Mouse (Mus musculus) embryonic stem cell, embryonic (primary cell): ENCODE data around the gene Ralgapa1.

ENCODE experiments used
- CTCF ChIA-PET, 4 experiments: fragments of 300-600 bp in 2 of 4; fragments of 350-600 bp in 2 of 4; sonication (Branson Sonifier 250); formaldehyde crosslinking; loops; one replicate each; lab custom pipeline; 2022; ENCODE audit warnings: inconsistent platforms in 2 of 4; lab: Charles Lee
- POLR2A ChIA-PET, 4 experiments: fragments of 300-600 bp in 2 of 4; fragments of 350-600 bp in 2 of 4; sonication (Branson Sonifier 250); formaldehyde crosslinking; loops; one replicate each; lab custom pipeline; 2022; ENCODE audit warnings: antibody characterized with exemption in 4 of 4, inconsistent platforms in 1 of 4; lab: Charles Lee

Ralgapa1 gene

GRCm38 (mm10) chr12:55648011-55648525, 172.9 kb downstream of the Ralgapa1 start:
- CTCF ChIA-PET: no interaction called here
- POLR2A ChIA-PET: interaction anchor here in 1 of 4 experiments (1.4 to 1.5 kb wide), 2 partner anchors 17 to 48 kb away, joined by 3 to 6 read pairs; no protein-coding TSS in a partner anchor

GRCm38 (mm10) chr12:55626711-55627110, 194.3 kb downstream of the Ralgapa1 start:
- ChIA-PET POLR2A (interaction anchor here (0.5 to 2.0 kb wide), 12 partner anchors 13 to 1391 kb away, joined by 3 to 10 read pairs (median 4); partner anchors contain the start of genes Brms1l (in 2 of the 4), Insm2 (in 2 of the 4) and Ralgapa1 (in 1 of the 4)), CTCF (interaction anchor here in 3 of 4 experiments (0.5 to 2.3 kb wide), 18 partner anchors 28 to 313 kb away, joined by 3 to 11 read pairs (median 4); partner anchors contain the start of genes Aldoart2 (in 1 of the 3) and Brms1l (in 1 of the 3))

GRCm38 (mm10) chr12:55623254-55623653, 197.7 kb downstream of the Ralgapa1 start:
- POLR2A ChIA-PET: no interaction called here
- CTCF ChIA-PET: interaction anchor here in 1 of 4 experiments (1.1 kb wide), 1 partner anchor 105 kb away, joined by 3 read pairs; no protein-coding TSS in a partner anchor

- POLR2A ChIA-PET: interaction anchor here in 1 of 4 experiments (1.0 kb wide), 1 partner anchor 10 kb away, joined by 3 read pairs; no protein-coding TSS in a partner anchor
- CTCF ChIA-PET: interaction anchor here in 1 of 4 experiments (1.1 kb wide), 1 partner anchor 105 kb away, joined by 3 read pairs; no protein-coding TSS in a partner anchor
Observed at GRCm38 (mm10) chr12:55622615-55623245, 198.2 kb downstream of the Ralgapa1 start.

- ChIA-PET CTCF (no interaction called here), POLR2A (no interaction called here)
Observed at GRCm38 (mm10) chr12:55620321-55620720, 200.6 kb downstream of the Ralgapa1 start.

GRCm38 (mm10) chr12:55610812-55611211, 210.2 kb downstream of the Ralgapa1 start:
- ChIA-PET POLR2A (no interaction called here), CTCF (no interaction called here)

GRCm38 (mm10) chr12:55607902-55608301, 213.1 kb downstream of the Ralgapa1 start:
- CTCF ChIA-PET: no interaction called here
- POLR2A ChIA-PET: interaction anchor here in 1 of 4 experiments (1.0 kb wide), 1 partner anchor 15 kb away, joined by 3 read pairs; no protein-coding TSS in a partner anchor

- ChIA-PET CTCF (no interaction called here), POLR2A (interaction anchor here in 2 of 4 experiments (0.9 kb wide), 2 partner anchors 28 to 1328 kb away, joined by 3 to 4 read pairs; no protein-coding TSS in a partner anchor)
Observed at GRCm38 (mm10) chr12:55604411-55604810, 216.6 kb downstream of the Ralgapa1 start.

GRCm38 (mm10) chr12:55600503-55600994, 220.4 kb downstream of the Ralgapa1 start:
- CTCF ChIA-PET: interaction anchor here (0.5 to 1.2 kb wide), 4 partner anchors 36 to 215 kb away, joined by 3 to 5 read pairs (median 3); partner anchors contain the start of gene Aldoart2 (in 1 of the 4)
- POLR2A ChIA-PET: interaction anchor here in 2 of 4 experiments (0.9 to 2.2 kb wide), 6 partner anchors 15 to 164 kb away, joined by 3 to 8 read pairs (median 3); no protein-coding TSS in a partner anchor

- POLR2A ChIA-PET: interaction anchor here in 3 of 4 experiments (0.6 to 3.4 kb wide), 14 partner anchors 9 to 615 kb away, joined by 3 to 17 read pairs (median 6); partner anchors contain the start of genes Brms1l (in 1 of the 3) and Ppp2r3c (in 1 of the 3)
Observed at GRCm38 (mm10) chr12:55599639-55600502, 221.1 kb downstream of the Ralgapa1 start.

GRCm38 (mm10) chr12:55598887-55599561, 221.9 kb downstream of the Ralgapa1 start, which contains the start of gene Insm2:
TSS of gene Insm2 (plus strand) at chr12:55599427.
- POLR2A ChIA-PET: interaction anchor here (0.6 to 3.4 kb wide), 22 partner anchors 8 to 296 kb away, joined by 3 to 17 read pairs (median 4); partner anchors contain the start of genes Ppp2r3c (in 2 of the 4), Aldoart2 (in 1 of the 4), Brms1l (in 1 of the 4) and Nfkbia (in 1 of the 4)
- CTCF ChIA-PET: interaction anchor here in 3 of 4 experiments (0.5 to 1.2 kb wide), 8 partner anchors 12 to 285 kb away, joined by 3 to 4 read pairs (median 3); partner anchors contain the start of gene Aldoart2 (in 1 of the 3)

More at GRCm38 (mm10) chr12:55599639-55600502, 221.1 kb downstream of the Ralgapa1 start:
- CTCF ChIA-PET: interaction anchor here in 3 of 4 experiments (0.5 to 1.2 kb wide), 3 partner anchors 35 to 286 kb away, joined by 3 to 5 read pairs (median 3); partner anchors contain the start of gene Aldoart2 (in 1 of the 3)

GRCm38 (mm10) chr12:55598537-55598886, 222.5 kb downstream of the Ralgapa1 start:
- POLR2A ChIA-PET: interaction anchor here (0.6 to 3.4 kb wide), 21 partner anchors 10 to 296 kb away, joined by 3 to 17 read pairs (median 5); partner anchors contain the start of genes Ppp2r3c (in 2 of the 4), Aldoart2 (in 1 of the 4), Brms1l (in 1 of the 4) and Nfkbia (in 1 of the 4)
- CTCF ChIA-PET: interaction anchor here in 2 of 4 experiments (0.5 to 1.2 kb wide), 6 partner anchors 12 to 218 kb away, joined by 3 to 4 read pairs (median 3); partner anchors contain the start of gene Aldoart2 (in 1 of the 2)

GRCm38 (mm10) chr12:55586936-55587335, 234.0 kb downstream of the Ralgapa1 start:
- ChIA-PET POLR2A (interaction anchor here in 2 of 4 experiments (1.0 to 3.7 kb wide), 3 partner anchors 12 to 40 kb away, joined by 3 to 17 read pairs (median 9); partner anchors contain the start of gene Insm2 (in 2 of the 2)), CTCF (interaction anchor here in 2 of 4 experiments (0.5 to 1.1 kb wide), 3 partner anchors 12 to 115 kb away, joined by 3 to 6 read pairs (median 3); partner anchors contain the start of gene Insm2 (in 1 of the 2))

GRCm38 (mm10) chr12:55573794-55574193, 247.2 kb downstream of the Ralgapa1 start:
- ChIA-PET POLR2A (interaction anchor here in 1 of 4 experiments (1.4 kb wide), 1 partner anchor 13 kb away, joined by 3 read pairs; no protein-coding TSS in a partner anchor), CTCF (interaction anchor here in 1 of 4 experiments (0.8 to 1.5 kb wide), 3 partner anchors 13 to 78 kb away, joined by 3 read pairs; no protein-coding TSS in a partner anchor)

- ChIA-PET CTCF (interaction anchor here in 2 of 4 experiments (0.7 to 1.5 kb wide), 4 partner anchors 9 to 54 kb away, joined by 3 to 4 read pairs (median 3); partner anchors contain the start of gene Aldoart2 (in 1 of the 2)), POLR2A (interaction anchor here in 1 of 4 experiments (1.2 to 1.4 kb wide), 2 partner anchors 13 to 26 kb away, joined by 3 to 6 read pairs; partner anchors contain the start of gene Insm2)
Observed at GRCm38 (mm10) chr12:55573089-55573488, 247.9 kb downstream of the Ralgapa1 start.

GRCm38 (mm10) chr12:55571661-55572060, 249.3 kb downstream of the Ralgapa1 start:
- ChIA-PET CTCF (interaction anchor here in 1 of 4 experiments (0.7 to 1.4 kb wide), 3 partner anchors 8 to 55 kb away, joined by 3 to 4 read pairs (median 4); no protein-coding TSS in a partner anchor), POLR2A (interaction anchor here in 2 of 4 experiments (1.2 to 1.4 kb wide), 2 partner anchors 21 to 269 kb away, joined by 3 read pairs; partner anchors contain the start of gene Ppp2r3c (in 1 of the 2))
